Mouse (Mus musculus): Measurements from ENCODE around the gene Depdc5.
"Not testable (repeated sequence)": the region's sequence is repeated elsewhere in the genome, so short reads cannot be mapped to it uniquely, and the experiment has no call there.

The Depdc5 gene

DNA sequence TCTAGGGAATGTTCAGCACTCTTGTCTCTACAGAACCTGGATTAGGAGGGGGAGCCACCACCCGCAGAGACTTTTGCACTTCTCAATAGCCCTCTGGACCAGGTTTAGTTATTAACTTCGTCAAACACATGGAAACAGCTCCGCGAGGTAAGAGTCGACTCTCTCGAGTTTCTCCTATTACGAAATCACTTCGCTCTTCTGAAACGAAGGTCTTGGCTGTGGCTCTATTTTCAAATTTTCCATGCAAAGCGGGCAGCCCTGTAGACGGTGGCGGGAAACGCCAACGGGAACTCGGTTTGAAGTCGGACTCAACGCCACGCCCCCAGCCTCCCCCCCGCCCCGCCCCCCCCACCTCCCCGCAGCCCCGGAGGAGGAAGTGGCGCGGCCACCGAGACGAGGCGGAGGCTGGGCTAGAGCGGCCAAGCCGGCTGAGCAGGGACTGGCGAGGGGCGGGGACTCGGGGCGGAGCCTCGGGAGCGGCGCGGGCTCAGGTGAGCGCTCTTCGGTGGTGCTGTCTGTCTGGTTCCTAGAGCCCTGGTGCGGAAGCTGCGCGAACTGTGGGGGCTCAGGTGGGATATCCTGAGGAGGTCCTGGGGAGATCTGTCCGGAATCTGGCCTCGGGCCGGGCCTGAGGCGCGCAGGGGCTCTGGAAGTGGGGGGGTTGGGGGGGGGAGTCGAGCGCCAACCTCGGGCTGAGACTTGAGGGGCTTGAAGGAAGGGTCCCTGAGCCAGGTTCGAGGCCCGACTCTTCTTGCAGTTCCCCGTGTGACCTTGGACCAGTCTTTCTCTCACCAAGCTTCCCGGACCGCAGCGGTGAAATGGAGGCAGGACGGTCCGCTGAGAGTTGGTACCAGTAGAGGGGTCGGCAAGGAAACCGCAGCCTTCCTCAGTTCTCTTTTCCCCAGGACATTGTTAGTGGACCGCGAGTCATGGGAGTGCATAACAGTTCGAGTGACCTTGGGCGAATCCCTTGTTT, at the start of gene Depdc5:
Depdc5 (plus strand) TSS at position 449 of the 976 bp plus-strand sequence.
- peak; percentile 97 for DNase-seq (ENCODE audit: low spot score)

GRCm38 (mm10) chr5:32815396-32815795, 48.1 kb upstream of the Depdc5 start:
- DNase-seq (ENCODE audit: low spot score), result no peak

DNA sequence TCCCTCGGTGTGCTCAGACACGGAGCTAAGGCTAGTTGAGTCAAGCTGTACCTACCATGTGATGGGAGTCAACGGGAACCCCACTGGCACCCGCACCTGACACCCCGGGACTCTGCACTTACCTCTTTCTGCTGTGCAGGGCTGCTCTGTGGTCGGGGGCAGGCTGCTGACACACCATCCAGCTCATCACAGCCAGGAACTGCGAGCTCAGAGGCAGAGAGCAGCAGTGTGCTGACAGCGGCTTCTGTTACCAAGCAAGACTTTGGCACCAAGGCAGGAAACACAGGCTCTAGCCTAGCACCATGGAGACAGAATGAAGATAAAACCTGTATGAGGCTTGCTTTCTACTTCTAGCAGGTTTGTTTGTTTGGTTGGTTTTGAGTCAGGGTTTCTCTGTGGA, 43.0 kb upstream of the Depdc5 start:
- no peak for DNase-seq (ENCODE audit: low spot score)

- DNase-seq (ENCODE audit: low spot score), result no peak
Observed at GRCm38 (mm10) chr5:32827009-32827408, 36.5 kb upstream of the Depdc5 start, which contains the start of gene Gm20671. Gene Gm20671 (minus strand): TSS chr5:32827109.

DNA sequence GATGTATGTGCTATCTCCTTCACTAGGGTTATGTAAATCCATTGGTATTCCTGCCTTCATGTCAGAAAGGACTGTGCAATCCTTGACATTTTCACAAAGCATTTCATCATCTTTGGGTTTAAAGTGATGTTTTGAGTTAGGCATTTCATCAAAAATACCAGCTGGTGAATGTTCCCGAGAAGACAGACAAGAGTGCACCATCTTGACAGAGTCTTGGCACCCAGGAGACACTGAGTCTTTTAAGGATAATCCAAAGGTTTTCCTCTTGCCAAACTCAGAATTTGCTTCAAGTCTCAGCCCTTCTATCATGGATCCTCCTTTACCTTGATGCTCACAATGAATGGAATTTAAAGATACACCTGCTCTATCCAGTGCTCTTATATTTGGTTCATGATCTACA, 34.7 kb upstream of the Depdc5 start:
- DNase-seq (ENCODE audit: low spot score), result not testable (repeated sequence)

GRCm38 (mm10) chr5:32830054-32830453, 33.4 kb upstream of the Depdc5 start:
- DNase-seq (ENCODE audit: low spot score), result no peak

GRCm38 (mm10) chr5:32834497-32834896, 29.0 kb upstream of the Depdc5 start:
- no peak for DNase-seq (ENCODE audit: low spot score)

DNA sequence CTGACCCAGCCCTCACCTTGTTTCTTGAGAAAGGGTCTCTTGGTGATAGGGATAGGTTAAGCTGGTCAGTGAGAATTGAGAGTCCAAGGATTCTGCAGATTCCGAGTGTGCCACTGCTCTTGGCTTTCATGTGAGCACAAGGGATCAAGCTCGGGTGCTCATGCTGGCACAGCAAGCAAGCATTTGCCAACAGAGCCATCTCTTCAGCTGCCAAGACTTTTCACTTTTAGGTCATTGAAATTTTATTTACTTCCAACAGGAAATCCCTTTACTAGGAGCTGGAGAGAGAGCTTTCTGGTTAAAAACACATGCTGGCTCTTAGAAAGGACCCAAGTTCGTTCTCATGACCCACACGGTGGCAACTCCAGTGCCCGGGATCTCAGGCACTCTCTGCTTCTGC, 26.5 kb upstream of the Depdc5 start:
- DNase-seq (ENCODE audit: low spot score), result no peak

GRCm38 (mm10) chr5:32840029-32840428, 23.5 kb upstream of the Depdc5 start:
- DNase-seq (ENCODE audit: low spot score), result no peak

DNA sequence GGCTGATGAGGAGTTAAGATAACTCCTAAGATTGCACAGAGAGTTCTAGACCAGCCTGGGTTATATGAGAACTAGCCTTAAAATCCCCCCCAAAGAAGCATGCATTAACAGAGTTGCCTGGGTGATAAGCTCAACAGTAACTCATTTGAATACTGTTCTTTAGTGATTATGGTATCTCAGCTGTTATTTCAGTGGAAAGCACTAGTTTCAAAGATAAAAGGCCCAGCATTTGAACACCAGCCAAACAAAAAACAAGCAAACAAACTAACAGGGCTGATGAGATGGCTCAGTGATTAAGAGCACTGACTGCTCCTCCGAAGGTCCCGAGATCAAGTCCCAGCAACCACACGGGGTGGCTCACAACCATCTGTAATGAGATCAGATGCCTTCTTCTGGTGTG, 14.3 kb upstream of the Depdc5 start:
- DNase-seq (ENCODE audit: low spot score), result no peak

GRCm38 (mm10) chr5:32849580-32849979, 13.9 kb upstream of the Depdc5 start:
- DNase-seq (ENCODE audit: low spot score), result not testable (repeated sequence)

DNA sequence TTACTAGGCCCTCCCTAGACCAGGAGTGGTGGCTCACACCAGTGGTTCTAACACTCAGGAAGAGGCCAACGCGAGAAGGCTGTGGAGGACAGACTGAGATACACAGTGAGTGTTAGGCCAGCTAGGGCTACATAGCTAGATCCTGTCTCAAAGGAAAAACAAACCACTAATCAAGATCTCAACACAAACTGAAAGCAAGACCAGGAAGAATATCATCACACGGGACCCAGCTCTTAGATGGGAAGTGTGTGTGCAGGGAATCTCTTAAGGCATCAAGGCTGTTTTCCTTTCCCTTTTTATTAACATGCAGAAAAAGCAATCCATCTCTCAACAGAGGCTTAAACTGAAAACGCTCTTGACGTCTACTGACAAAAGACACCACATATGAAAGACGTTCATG, 11.5 kb upstream of the Depdc5 start:
- DNase-seq (ENCODE audit: low spot score), result no peak

DNA sequence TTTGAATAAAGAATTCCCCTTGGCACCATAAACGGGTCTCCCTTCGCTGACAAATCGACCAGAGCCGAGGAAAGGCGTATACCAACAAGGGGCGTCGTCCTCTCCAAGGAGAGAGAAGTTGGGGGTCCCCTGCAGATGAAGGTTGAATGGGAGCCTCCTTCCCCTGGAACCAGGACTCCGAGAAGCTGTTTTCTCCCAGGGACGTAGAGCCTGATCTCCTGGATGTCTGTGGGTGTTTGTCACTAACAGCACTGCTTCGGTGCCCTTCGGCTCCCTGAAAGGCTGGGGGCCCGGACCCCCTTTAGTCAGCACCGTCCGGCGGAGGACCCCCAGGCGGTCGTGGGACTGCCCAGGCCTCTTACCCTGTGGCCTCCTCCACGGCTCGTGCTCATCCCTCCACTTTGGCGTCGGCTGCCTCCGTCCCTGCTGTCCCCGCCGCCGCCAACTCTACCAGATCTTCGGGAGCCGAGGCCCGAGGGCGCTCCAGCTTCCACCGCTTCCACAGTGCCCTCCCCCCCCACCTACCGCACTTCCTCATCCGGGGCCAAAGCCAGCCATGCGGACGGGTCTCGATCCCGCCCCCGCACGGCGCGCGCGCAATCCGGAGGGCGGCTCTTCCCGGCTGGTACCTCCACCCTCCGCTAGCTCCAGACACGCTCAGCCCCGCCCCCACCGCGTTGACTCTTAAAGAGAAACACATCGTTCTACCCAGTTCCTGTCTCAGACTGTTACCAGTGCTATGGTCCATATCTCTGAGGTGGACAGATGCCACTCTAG, 9.6 kb upstream of the Depdc5 start, which contains the start of gene Prr14l:
Prr14l (minus strand) TSS at position 526 of the 777 bp plus-strand sequence.
- DNase-seq (ENCODE audit: low spot score), result peak; percentile 99

- no peak for DNase-seq (ENCODE audit: low spot score)
Observed at GRCm38 (mm10) chr5:32854818-32855217, 8.7 kb upstream of the Depdc5 start.

DNA sequence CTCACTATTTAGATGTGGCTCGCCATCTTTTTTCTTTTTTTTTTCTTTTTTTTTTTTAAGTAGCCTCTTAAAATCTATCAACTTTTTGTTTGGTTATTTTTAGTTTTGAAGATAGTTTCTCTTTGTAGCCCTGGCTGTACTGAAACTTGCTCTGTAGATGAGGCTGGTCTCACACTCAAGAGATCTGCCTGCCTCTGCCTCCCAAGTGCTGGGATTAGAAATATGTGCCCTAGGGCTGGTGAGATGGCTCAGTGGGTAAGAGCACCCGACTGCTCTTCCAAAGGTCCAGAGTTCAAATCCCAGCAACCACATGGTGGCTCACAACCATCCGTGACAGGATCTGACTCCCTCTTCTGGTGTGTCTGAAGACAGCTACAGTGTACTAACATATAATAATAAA, 8.2 kb upstream of the Depdc5 start:
- not testable (repeated sequence) for DNase-seq (ENCODE audit: low spot score)

GRCm38 (mm10) chr5:32857781-32858220, 5.7 kb upstream of the Depdc5 start:
- peak; percentile 38 for DNase-seq (ENCODE audit: low spot score)

GRCm38 (mm10) chr5:32861082-32861481, 2.4 kb upstream of the Depdc5 start:
- DNase-seq (ENCODE audit: low spot score), result no peak

DNA sequence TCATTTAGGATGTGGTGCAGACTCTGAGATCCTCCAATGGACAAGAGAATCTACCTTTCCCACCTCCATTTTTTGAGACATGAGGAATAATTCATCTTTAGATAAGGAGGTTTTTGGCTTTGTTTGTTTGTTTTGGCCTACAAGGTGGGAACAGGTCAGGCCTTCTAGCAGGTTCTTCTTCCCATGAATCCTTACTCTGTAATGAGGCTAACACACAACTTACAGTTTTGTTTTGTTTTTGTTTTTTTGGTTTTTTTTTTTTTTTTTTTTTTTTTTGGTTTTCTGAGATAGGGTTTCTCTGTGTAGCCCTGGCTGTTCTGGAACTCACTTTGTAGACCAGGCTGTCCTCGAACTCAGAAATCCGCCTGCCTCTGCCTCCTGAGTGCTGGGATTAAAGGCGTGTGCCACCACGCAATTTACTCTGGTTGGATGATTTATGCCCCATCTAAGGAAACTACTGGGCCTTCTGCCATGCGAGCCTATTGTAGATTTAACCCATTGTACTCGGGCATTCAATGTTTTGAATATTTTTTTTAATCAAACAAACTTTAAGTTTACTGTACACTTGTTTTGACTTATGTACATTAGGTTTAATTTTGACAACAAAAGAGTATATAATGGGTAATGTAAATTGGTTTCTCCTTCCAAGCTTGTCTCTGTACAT, 900 bp upstream of the Depdc5 start:
- no peak for DNase-seq (ENCODE audit: low spot score)

DNA sequence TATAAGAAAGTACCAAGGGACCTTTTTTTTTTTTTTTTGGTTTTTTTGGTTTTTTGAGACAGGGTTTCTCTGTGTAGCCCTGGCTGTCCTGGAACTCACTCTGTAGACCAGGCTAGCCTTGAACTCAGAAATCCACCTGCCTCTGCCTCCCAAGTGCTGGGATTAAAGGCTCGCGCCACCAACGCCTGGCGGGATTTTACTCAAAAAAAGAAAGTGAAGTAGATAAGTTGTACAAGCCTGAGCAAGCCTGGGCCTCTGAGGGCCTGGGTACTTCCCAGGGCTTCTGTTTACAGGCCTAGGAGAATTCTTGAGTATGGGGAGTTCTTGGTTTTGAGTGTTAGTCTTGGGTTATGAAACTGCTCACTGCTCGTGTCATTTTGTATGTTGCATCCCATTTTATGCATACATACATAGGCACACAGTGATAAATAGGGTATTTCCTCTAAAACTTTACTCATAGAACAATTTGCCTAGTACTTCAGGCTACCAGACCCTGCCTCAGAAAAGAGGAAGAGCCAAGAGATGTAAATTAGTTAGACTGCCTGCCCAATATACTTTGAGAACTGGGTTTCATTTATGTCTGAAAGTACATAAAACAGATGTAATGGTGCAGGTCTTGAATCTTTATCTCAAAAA, 6.0 kb downstream of the Depdc5 start:
- DNase-seq (ENCODE audit: low spot score), result no peak

DNA sequence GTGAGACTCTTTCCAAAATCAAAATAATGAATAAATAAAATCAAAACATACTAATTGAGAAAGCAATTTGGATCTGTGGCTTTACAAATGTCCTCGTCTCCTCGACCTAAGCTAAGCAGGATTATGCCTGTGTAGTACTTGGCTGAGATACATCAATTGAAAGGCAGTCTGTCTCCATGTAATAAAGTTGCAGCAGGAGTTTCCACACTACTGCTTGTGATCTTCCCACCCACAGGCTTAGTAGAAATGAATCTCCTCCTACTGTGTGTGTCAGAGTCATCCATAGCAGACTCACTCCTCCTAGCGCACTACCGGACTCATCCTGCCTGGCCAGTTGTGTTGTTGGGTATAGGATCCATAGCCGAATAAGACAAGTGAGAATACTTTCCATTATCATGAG, 8.8 kb downstream of the Depdc5 start:
- no peak for DNase-seq (ENCODE audit: low spot score)

- no peak for DNase-seq (ENCODE audit: low spot score)
Observed at GRCm38 (mm10) chr5:32886739-32887138, 23.2 kb downstream of the Depdc5 start.

DNA sequence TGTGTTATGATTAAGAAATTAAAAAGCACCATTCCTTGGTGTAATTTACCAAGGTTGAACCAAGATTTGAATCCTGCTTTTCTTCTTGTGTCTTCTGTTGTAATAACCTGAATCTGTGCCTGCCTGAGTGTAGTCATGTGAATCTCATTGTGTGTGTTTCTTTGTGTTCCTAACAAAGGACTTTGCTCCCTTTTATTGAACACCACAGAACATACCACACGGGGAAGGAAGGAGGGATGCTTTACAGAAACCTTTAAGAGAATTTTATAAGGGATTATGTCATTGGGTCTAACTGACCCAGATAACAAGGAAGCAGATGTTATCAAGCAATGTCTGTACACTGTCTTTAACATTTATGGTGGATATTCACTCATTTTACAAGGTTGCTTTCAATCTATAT, 44.0 kb downstream of the Depdc5 start:
- DNase-seq (ENCODE audit: low spot score), result no peak

All from urinary bladder, postnatal 14 days (tissue).